Mouse (Mus musculus) forebrain, embryonic 15.5 days (tissue): Measurements from ENCODE around the gene Adamts14. TPM values are rescaled to one million over a fixed set of nuclear protein-coding genes. Genes with fewer than 3 reads are reported as not detected.

Experiments used
- ATAC-seq: fragments of 200-750 bp; cut with Nextera tagmentation; replicated peaks from 2 replicates; pipeline ENCODE4 v1.8.0; 2017; ENCODE audit warnings: mild to moderate bottlenecking, moderate TSS enrichment, moderate library complexity
- H3K27ac ChIP-seq: fragments of 300-500 bp; sonication (generic); replicated peaks from 2 replicates; pipeline ENCODE4 v1.5.1; 2015; ENCODE audit warnings: mild to moderate bottlenecking, inconsistent platforms
- H3K27me3 ChIP-seq: fragments of 300-500 bp; sonication (generic); 2 replicates; pipeline ENCODE4 v1.6.1; 2015; ENCODE audit warnings: inconsistent platforms
- H3K36me3 ChIP-seq: fragments of 300-500 bp; sonication (generic); 2 replicates; pipeline ENCODE4 v1.6.1; 2015; ENCODE audit warnings: mild to moderate bottlenecking, inconsistent platforms
- H3K4me1 ChIP-seq: fragments of 300-500 bp; sonication (generic); 2 replicates; pipeline ENCODE4 v1.6.1; 2015; ENCODE audit warnings: inconsistent platforms
- H3K4me2 ChIP-seq: fragments of 300-500 bp; sonication (generic); replicated peaks from 2 replicates; pipeline ENCODE4 v1.6.1; 2015; ENCODE audit warnings: mild to moderate bottlenecking, inconsistent platforms
- H3K4me3 ChIP-seq: fragments of 300-500 bp; sonication (generic); 2 replicates; pipeline ENCODE4 v1.5.1; 2015; ENCODE audit warnings: mild to moderate bottlenecking, inconsistent platforms
- H3K9ac ChIP-seq: fragments of 300-500 bp; sonication (generic); replicated peaks from 2 replicates; pipeline ENCODE4 v1.6.1; 2015; ENCODE audit warnings: mild to moderate bottlenecking, inconsistent platforms
- H3K9me3 ChIP-seq: fragments of 300-500 bp; sonication (generic); 2 replicates; pipeline ENCODE4 v1.6.1; 2016; ENCODE audit warnings: inconsistent platforms
- WGBS: fragments of 180-500 bp; shearing (Covaris S2); methylation state at CpG from one replicate; pipeline ENCODE4 v1.1.7; 2015; ENCODE audit warnings: mixed read lengths; 5-methylcytosine and 5-hydroxymethylcytosine counted together
- polyA plus RNA-seq: library from polyadenylated mRNA; unstranded; fragments of >200 nt; fragmentation: Nextera tagmentation; extraction: Ambion mirVana; gene quantifications from 2 replicates; pipeline ENCODE4 v1.2.1, GENCODE M21; 2015

Gene Adamts14
- polyA plus RNA-seq: 0.13 and 0.20 TPM in 2 replicates

DNA sequence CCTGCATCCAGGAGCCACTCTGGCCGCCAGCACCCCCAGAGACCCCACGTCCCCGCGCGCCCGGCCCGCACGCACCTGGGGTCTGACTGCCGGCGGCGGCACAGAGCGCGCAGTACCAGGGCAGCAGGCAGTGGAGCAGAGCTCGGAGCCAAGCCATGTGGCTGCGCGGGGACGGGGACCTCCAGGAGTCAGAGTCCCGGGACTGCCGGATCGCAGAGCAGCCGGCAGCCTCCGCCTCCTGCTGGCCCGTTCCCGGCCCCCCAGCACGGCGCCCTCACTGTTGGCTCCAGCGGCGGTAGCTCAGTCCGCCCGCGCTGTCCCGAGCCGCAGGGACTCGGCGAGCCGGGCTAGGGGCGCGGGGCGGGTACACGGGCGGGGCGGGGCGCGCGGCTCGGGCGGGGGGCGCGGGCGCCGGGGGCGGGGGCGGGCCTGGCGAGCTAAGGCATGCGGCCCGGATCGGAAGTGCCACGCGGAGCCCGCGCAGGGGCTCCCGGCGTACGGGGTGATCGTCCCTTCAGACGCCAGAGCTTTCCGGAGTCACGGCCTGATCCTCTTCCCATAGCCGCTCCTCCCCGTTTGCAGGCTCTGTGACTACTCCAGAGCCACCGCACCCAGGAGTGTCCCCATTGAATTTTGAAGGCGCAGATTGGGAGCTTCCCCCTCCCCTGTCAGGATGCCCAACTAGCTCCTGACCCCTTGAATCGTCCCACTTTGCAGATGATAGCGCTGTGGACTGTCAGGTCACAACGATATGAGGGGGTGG lies at the start of gene Adamts14:
Gene Adamts14 (minus strand): TSS at position 358 of the 763 bp plus-strand sequence.
- H3K4me3 ChIP-seq: peak within 1 kb of the TSS; percentile 52
- ATAC-seq: peak; percentile 71
- H3K27ac ChIP-seq: no peak within 1 kb of the TSS
- under 1% methylated on average over 55 of the region's 75 CpGs for WGBS
- H3K9me3 ChIP-seq: no peaks in the 10 kb centered on the region
- H3K4me2 ChIP-seq: peak within 1 kb of the TSS; percentile 95
- peaks cover 9% of the 10 kb centered on the region for H3K4me1 ChIP-seq
- H3K9ac ChIP-seq: peak within 1 kb of the TSS; percentile 49
- no peaks in the 10 kb centered on the region for H3K36me3 ChIP-seq
- peaks cover 9% of the 10 kb centered on the region; the same call in 1 of the 2 replicates for H3K27me3 ChIP-seq

DNA sequence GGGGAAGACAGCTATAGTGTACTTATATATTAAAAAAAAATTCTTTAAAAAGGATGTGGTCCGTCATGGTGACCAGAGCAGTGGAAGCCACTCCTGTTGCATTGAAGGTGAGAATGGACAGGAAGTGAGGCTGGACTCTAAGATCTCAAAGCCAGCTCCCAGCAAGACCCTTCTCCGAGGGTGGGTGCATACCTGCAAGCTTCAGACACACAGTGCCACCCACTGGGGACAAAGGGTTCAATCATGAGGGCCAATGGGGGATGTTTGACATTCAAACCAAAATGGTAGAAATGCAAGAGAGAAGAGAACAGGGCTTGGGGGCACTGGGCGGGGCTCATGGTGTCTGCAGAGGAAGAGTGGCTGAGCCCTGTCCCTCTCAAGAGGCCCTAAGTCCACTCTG lies 45.3 kb upstream of the Adamts14 start:
- no peak overlapping the region for H3K9ac ChIP-seq
- no peaks in the 10 kb centered on the region for H3K4me1 ChIP-seq
- no peaks in the 10 kb centered on the region for H3K36me3 ChIP-seq
- WGBS: 88% methylated on average over 3 of the region's 3 CpGs
- ATAC-seq: no peak
- no peak overlapping the region for H3K27ac ChIP-seq
- no peak overlapping the region for H3K4me2 ChIP-seq
- no peaks in the 10 kb centered on the region for H3K9me3 ChIP-seq
- no peak overlapping the region for H3K4me3 ChIP-seq
- H3K27me3 ChIP-seq: no peaks in the 10 kb centered on the region

DNA sequence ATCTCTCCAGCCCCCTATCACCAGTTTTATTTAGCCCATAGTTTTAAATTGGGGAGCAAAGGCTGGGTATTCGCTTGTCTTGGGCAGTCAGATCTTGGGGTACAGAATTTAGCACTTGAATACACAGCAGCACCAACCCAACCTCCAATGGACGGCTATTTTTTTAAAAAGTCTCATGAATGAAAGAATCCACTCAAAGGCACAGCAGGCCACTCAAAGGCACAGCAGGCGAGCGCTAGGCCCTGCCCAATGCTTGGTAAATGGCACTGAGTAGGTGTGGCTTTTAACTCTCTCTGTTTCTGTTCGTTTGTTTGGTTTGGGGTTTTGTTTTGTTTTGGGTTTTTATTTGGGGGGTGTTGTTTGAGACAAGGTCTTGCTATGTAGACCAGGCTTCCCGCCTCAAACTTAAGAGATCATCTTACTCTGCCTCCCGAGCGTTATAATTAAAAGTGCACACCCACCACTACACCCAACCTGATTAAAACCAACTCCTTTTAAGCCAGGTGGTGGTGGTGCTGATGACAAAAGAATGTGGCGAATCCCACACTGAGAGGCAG lies 42.2 kb upstream of the Adamts14 start:
- Histone ChIP-seq H3K27ac (no peak overlapping the region), H3K9ac (no peak overlapping the region), H3K4me2 (no peak overlapping the region), H3K9me3 (no peaks in the 10 kb centered on the region), H3K36me3 (no peaks in the 10 kb centered on the region), H3K27me3 (no peaks in the 10 kb centered on the region), H3K4me1 (no peaks in the 10 kb centered on the region), H3K4me3 (no peak overlapping the region)
- 12% methylated on average over 9 of the region's 9 CpGs for WGBS
- no peak for ATAC-seq

DNA sequence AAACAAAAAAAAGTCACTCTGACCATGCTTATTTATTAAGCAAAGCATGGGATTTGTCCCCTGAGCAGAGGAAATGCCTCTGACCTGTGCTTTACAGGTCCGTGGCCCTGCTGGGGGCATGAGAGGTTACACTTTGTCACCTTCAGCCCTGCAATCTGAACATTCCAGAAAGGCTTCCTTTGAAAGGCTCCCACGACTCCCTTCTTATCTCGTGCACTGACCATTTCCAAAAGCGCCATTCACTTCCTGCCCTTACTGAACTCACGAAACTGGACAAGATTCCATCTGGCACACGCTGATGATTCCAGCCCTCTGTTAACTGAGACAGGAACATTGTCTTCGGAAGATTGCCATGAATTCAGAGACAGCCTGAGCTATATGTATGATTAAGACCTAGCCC lies 40.5 kb upstream of the Adamts14 start:
- H3K9me3 ChIP-seq: no peaks in the 10 kb centered on the region
- no peaks in the 10 kb centered on the region for H3K36me3 ChIP-seq
- 78% methylated on average over 7 of the region's 7 CpGs for WGBS
- no peak for ATAC-seq
- H3K4me2 ChIP-seq: no peak overlapping the region
- no peak overlapping the region for H3K9ac ChIP-seq
- H3K27me3 ChIP-seq: no peaks in the 10 kb centered on the region
- no peak overlapping the region for H3K27ac ChIP-seq
- H3K4me1 ChIP-seq: no peaks in the 10 kb centered on the region
- H3K4me3 ChIP-seq: no peak overlapping the region

DNA sequence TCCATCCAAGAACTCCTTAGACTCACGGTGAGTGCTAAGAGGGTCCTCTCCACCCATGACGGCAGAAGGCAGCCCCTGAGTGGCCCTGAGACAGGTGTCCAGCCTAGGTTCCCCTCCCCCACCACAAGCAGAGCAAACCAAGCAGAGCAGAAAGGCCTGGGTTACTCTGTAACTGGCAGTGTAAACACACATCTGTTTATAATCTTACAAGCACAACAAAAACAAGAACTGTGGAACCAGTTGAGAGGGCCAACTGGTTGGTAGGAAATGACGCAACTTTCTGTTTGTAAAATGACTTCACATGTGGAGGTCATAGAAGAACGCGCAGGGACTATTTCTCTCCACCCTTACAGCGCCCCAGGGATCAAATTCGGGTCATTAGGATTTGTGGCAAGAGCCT lies 39.5 kb upstream of the Adamts14 start:
- Histone ChIP-seq H3K4me1 (no peaks in the 10 kb centered on the region), H3K27ac (no peak overlapping the region), H3K9ac (no peak overlapping the region), H3K4me3 (no peak overlapping the region), H3K4me2 (no peak overlapping the region), H3K27me3 (no peaks in the 10 kb centered on the region), H3K9me3 (no peaks in the 10 kb centered on the region), H3K36me3 (no peaks in the 10 kb centered on the region)
- 71% methylated on average over 7 of the region's 7 CpGs for WGBS
- no peak for ATAC-seq

DNA sequence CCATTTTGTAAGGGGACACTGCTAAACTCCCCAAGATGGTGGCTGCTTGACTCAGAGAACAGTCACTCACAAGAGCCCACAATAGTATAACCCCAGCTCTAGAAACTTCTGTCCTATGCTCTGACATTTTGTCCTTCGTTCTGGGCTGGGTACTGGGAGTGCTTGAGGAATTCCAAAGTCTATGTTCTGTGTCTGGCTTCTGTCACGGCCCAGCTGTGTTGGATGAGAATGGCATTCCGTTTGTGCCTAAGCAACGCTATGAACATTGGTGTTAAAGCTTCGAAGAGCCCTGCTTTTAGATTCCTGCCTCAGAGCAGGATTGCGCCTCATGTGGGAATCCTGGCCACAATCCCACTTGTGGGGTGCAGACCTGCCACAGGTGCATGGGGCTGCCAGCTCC lies 38.9 kb upstream of the Adamts14 start:
- Histone ChIP-seq H3K27me3 (no peaks in the 10 kb centered on the region), H3K4me1 (no peaks in the 10 kb centered on the region), H3K36me3 (no peaks in the 10 kb centered on the region), H3K27ac (no peak overlapping the region), H3K4me3 (no peak overlapping the region), H3K9me3 (no peaks in the 10 kb centered on the region), H3K9ac (no peak overlapping the region), H3K4me2 (no peak overlapping the region)
- 90% methylated on average over 6 of the region's 6 CpGs for WGBS
- ATAC-seq: no peak

DNA sequence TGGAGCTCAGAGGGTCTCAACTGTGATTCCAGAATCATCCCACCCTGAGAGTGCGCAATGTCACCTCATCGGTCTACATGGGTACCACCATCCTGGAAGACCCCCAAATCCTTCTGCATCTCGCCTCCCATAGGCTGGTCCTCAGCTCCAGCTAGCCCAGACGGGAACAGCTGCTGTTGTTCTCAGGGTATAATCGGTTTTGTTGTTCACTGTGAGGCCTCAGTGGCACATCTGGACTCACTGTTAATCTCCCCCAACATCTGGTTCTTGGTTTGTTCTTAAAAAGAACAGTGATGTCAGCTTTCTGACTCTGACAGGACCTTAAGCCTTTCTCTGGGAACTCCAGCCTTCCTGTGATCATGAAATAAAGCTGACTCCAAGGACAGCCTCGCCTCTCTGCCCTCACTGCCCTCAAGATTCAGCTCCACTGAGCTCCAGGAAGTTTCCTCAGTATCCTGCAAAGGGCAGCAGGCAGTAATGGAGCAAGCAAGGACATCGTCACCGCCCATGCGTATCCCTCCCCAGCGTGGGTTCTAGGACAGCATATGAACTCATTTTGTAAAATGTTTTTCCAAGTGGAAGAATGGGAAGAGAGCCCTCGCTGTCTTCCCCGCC lies 35.6 kb upstream of the Adamts14 start:
- Histone ChIP-seq H3K27me3 (no peaks in the 10 kb centered on the region), H3K27ac (no peak overlapping the region), H3K9ac (no peak overlapping the region), H3K4me3 (no peak overlapping the region), H3K4me2 (no peak overlapping the region), H3K9me3 (no peaks in the 10 kb centered on the region), H3K4me1 (no peaks in the 10 kb centered on the region), H3K36me3 (no peaks in the 10 kb centered on the region)
- 69% methylated on average over 12 of the region's 12 CpGs for WGBS
- ATAC-seq: no peak

DNA sequence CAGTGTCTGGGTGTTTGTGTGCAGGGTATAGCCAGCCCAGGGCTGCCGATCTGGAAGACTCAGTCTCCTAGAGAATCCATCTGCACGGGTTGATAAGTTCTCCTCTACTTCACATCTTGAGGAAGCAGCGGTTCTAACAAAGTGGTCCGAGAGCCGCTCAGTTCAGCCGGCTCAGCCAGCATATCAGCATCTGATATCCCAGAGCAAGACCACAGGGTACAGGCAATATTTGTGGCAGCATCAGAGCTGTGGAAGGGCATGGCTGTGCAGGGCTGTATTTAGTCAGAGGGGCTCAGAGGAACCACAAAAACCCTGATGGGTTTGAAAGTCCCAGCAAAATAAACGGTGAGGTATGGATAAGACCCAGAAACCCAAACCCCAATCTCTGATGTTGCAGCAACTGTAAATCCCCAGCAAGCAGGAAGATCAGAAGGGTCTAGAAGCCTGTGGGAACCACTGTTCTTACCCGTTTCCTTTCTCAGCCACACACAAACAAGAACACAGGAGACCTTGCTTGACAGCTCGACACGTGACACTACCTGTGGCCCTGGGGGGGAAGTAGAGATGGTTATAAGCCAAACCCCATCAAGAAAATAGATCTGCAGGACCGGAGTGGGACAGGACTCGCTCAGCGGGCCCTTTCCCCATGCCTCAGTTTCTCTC lies 32.8 kb upstream of the Adamts14 start:
- H3K4me3 ChIP-seq: no peak overlapping the region
- no peaks in the 10 kb centered on the region for H3K4me1 ChIP-seq
- no peaks in the 10 kb centered on the region for H3K36me3 ChIP-seq
- no peak overlapping the region for H3K9ac ChIP-seq
- no peak overlapping the region for H3K27ac ChIP-seq
- no peak overlapping the region for H3K4me2 ChIP-seq
- 84% methylated on average over 13 of the region's 13 CpGs for WGBS
- no peaks in the 10 kb centered on the region for H3K9me3 ChIP-seq
- ATAC-seq: no peak
- no peaks in the 10 kb centered on the region for H3K27me3 ChIP-seq

DNA sequence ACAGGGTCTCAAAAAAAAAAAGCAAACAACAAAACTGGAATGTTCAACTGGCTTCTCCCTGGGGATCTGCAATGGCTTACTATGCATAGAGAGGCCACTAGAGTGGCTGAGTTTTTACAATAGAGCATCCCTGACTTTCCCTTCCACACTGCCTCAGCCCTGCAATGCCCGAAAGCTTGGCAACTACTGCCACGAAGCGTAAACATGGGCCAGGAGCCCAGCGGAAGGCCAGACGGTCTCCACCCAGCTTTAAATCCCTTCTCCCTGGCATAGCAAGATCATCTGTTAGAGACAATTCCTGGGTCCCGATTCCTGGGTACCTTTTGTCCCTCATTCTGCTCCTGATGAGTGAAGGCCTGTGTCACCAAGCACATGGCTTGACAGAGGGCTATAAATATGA lies 30.8 kb upstream of the Adamts14 start:
- Histone ChIP-seq H3K4me2 (no peak overlapping the region), H3K4me3 (no peak overlapping the region), H3K4me1 (no peaks in the 10 kb centered on the region), H3K9me3 (no peaks in the 10 kb centered on the region), H3K27me3 (no peaks in the 10 kb centered on the region), H3K27ac (no peak overlapping the region), H3K36me3 (no peaks in the 10 kb centered on the region), H3K9ac (no peak overlapping the region)
- no peak for ATAC-seq
- WGBS: 65% methylated on average over 6 of the region's 6 CpGs

DNA sequence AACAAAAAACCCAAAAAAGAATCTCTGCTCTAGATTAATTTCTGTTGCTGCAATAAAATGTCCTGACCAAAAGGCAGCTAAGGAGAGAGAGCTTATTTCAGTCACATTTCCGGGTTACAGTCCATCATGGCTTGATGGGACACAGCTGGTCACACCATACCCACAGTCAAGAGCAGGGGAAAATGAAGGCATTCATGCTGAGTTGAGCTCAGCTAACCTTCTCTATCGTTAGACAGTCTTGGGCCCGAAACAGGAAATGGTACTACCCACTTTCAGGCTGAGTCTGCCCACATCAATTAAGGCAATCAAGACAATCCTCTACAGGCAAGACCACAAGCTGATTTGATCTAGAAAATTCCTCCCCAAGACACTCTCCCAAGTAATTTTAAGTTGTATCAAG lies 27.8 kb upstream of the Adamts14 start:
- ATAC-seq: no peak
- Histone ChIP-seq H3K9ac (no peak overlapping the region), H3K27ac (no peak overlapping the region), H3K4me3 (no peak overlapping the region), H3K4me2 (no peak overlapping the region), H3K36me3 (no peaks in the 10 kb centered on the region), H3K9me3 (no peaks in the 10 kb centered on the region), H3K4me1 (no peaks in the 10 kb centered on the region), H3K27me3 (no peaks in the 10 kb centered on the region)
- 81% methylated on average over 3 of the region's 3 CpGs for WGBS

DNA sequence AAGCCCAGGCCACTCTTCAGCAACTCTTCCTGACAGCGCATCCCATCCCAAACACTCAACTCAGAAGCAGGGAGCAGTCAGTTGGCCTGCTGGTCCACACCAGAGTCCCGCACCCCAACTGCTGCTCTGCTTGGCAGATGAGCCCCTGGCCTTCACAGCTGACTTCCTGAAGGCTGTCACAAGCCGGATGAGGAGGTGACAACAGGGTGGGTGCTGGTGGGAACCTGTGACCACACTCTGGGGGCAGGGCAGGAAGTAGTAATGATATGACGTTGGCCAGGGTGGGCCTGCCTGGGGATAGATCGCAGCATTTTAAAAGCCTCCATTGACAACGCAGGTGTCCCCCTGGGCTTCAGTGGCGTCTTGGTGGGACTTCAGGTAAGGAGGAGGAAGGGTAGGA lies 24.2 kb upstream of the Adamts14 start, which contains the start of gene Prf1:
Gene Prf1 (plus strand): TSS at position 357 of the 400 bp plus-strand sequence.
- no peaks in the 10 kb centered on the region for H3K36me3 ChIP-seq
- H3K27ac ChIP-seq: no peak within 1 kb of the TSS
- no peaks in the 10 kb centered on the region for H3K27me3 ChIP-seq
- H3K4me2 ChIP-seq: no peak within 1 kb of the TSS
- 90% methylated on average over 7 of the region's 7 CpGs for WGBS
- no peak within 1 kb of the TSS for H3K4me3 ChIP-seq
- no peak within 1 kb of the TSS for H3K9ac ChIP-seq
- no peaks in the 10 kb centered on the region for H3K9me3 ChIP-seq
- no peaks in the 10 kb centered on the region for H3K4me1 ChIP-seq
- no peak for ATAC-seq
